Mouse (Mus musculus): ENCODE results near the gene Rbfox2.

Rbfox2 gene

GRCm38 (mm10) chr15:77144960-77145359 lies 161.8 kb downstream of the Rbfox2 start:
- DNase-seq (ENCODE audit: low spot score in 2 of 2), result no peak

GRCm38 (mm10) chr15:77142787-77143186 lies 164.0 kb downstream of the Rbfox2 start:
- DNase-seq (ENCODE audit: low spot score in 2 of 2), result no peak

- no peak for DNase-seq (ENCODE audit: low spot score in 2 of 2)
These were observed 164.5 kb downstream of the Rbfox2 start for GRCm38 (mm10) chr15:77142352-77142751.

GRCm38 (mm10) chr15:77141711-77142110 lies 165.1 kb downstream of the Rbfox2 start:
- DNase-seq (ENCODE audit: low spot score in 2 of 2), result no peak

- DNase-seq (ENCODE audit: low spot score in 2 of 2), result no peak
These were observed 168.5 kb downstream of the Rbfox2 start for GRCm38 (mm10) chr15:77138282-77138681.

- no peak for DNase-seq (ENCODE audit: low spot score in 2 of 2)
These were observed 172.3 kb downstream of the Rbfox2 start for GRCm38 (mm10) chr15:77134483-77134882.

GRCm38 (mm10) chr15:77129154-77129553 lies 177.7 kb downstream of the Rbfox2 start:
- no peak for DNase-seq (ENCODE audit: low spot score in 2 of 2)

GRCm38 (mm10) chr15:77127737-77128136 lies 179.1 kb downstream of the Rbfox2 start:
- DNase-seq (ENCODE audit: low spot score in 2 of 2), result no peak

- DNase-seq (ENCODE audit: low spot score in 2 of 2), result no peak
These were observed 180.1 kb downstream of the Rbfox2 start for GRCm38 (mm10) chr15:77126674-77127073.

GRCm38 (mm10) chr15:77124372-77125117 lies 182.3 kb downstream of the Rbfox2 start:
- DNase-seq (ENCODE audit: low spot score in 2 of 2), result no peak

GRCm38 (mm10) chr15:77122824-77123223 lies 184.0 kb downstream of the Rbfox2 start:
- DNase-seq (ENCODE audit: low spot score in 2 of 2), result no peak

- DNase-seq (ENCODE audit: low spot score in 2 of 2), result no peak
These were observed 184.6 kb downstream of the Rbfox2 start for GRCm38 (mm10) chr15:77122208-77122607.

- no peak for DNase-seq (ENCODE audit: low spot score in 2 of 2)
These were observed 187.1 kb downstream of the Rbfox2 start for GRCm38 (mm10) chr15:77119666-77120065.

GRCm38 (mm10) chr15:77117209-77117608 lies 189.6 kb downstream of the Rbfox2 start:
- DNase-seq (ENCODE audit: low spot score in 2 of 2), result no peak

GRCm38 (mm10) chr15:77116139-77116722 lies 190.6 kb downstream of the Rbfox2 start:
- no peak for DNase-seq (ENCODE audit: low spot score in 2 of 2)

- DNase-seq (ENCODE audit: low spot score in 2 of 2), result no peak
These were observed 191.3 kb downstream of the Rbfox2 start for GRCm38 (mm10) chr15:77115456-77115855.

- DNase-seq (ENCODE audit: low spot score in 2 of 2), result no peak
These were observed 193.2 kb downstream of the Rbfox2 start for GRCm38 (mm10) chr15:77113591-77113990.

- DNase-seq (ENCODE audit: low spot score in 2 of 2), result no peak
These were observed 194.4 kb downstream of the Rbfox2 start for GRCm38 (mm10) chr15:77112378-77112777.

- DNase-seq (ENCODE audit: low spot score in 2 of 2), result no peak
These were observed 194.9 kb downstream of the Rbfox2 start for GRCm38 (mm10) chr15:77111924-77112323.

GRCm38 (mm10) chr15:77110452-77110851 lies 196.4 kb downstream of the Rbfox2 start:
- DNase-seq (ENCODE audit: low spot score in 2 of 2), result no peak

- no peak for DNase-seq (ENCODE audit: low spot score in 2 of 2)
These were observed 199.5 kb downstream of the Rbfox2 start for GRCm38 (mm10) chr15:77107169-77107908.

- no peak for DNase-seq (ENCODE audit: low spot score in 2 of 2)
These were observed 201.5 kb downstream of the Rbfox2 start for GRCm38 (mm10) chr15:77105273-77105672.
